Mouse (Mus musculus): ENCODE data around the gene Olfr381. TPM values are rescaled to one million over a fixed set of nuclear protein-coding genes. Genes with fewer than 3 reads are reported as not detected.

Gene Olfr381
- polyA plus RNA-seq (2014; fragmentation: Illumina TruSeq; extraction: RNeasy Lipid Tissue Mini Kit (QIAGEN cat#74804); ENCODE audit: low read depth, low replicate concordance): not detected

DNA sequence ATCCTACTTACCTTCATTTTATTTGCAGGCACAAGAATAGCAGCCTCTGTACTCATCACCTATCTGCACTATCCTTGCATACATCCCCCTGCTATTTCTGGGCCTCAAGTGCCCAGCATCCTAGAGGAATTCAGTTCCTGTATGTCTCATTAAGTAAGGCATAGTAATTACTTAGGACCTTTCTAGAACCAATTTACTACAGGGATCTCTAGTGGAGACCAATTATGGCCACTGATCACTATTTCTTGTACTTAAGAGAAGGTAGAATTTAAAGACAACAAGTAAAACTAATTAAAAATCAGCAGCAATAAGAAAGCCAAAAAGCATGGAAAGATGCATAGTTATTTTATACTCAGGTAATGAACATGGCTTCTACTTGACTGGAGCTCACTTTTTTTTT lies at the start of gene Olfr381:
Gene Olfr381 (minus strand): TSS at position 101 of the 400 bp plus-strand sequence.

DNA sequence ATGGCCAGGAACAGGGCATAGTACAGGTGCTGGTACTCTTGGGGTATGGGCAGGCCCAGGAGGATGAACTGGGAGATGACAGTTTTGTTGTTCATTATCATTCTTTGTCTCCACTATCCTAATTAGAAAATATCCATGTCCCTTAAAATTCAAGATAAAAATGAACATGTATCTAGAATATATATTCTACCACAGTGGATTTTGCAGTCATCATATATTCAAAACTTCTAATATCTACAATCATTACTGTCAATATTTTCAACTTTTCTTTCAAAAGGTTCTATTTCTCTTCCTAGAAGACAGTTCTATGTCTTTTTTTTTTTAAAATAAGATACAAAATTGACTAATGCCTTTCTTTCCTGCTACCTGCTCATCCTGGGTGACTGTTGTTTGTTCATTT lies 25.7 kb upstream of the Olfr381 start, which contains the start of gene Olfr382:
Gene Olfr382 (minus strand): TSS at position 101 of the 400 bp plus-strand sequence.

DNA sequence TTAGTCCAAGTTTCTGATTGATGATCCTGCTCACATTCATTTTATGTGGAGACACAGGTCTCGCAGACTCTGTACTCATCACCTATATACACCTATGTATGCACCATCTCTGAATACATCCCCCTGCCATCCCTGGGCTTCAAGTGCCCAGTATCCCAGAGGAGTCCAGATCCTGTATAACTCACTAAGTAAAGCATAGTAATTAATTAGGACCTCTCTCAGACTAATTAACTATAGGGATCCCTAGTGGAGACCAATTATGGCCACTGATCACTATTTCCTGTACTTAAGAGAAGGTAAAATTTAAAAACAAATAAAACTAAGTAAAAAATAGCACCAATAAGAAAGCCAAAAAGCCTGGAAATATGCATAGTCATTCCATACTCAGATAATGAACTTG lies 34.0 kb downstream of the Olfr381 start, which contains the start of gene Olfr380:
Gene Olfr380 (minus strand): TSS at position 101 of the 400 bp plus-strand sequence.

Other genes starting within 250 kb of the Olfr381 start
- 0.29 TPM for gene Trpv3, start 224.2 kb downstream of the Olfr381 start, polyA plus RNA-seq (2014; fragmentation: Illumina TruSeq; extraction: RNeasy Lipid Tissue Mini Kit (QIAGEN cat#74804); ENCODE audit: low read depth, low replicate concordance)
- 33.6 TPM for gene Aspa, start 162.0 kb downstream of the Olfr381 start, polyA plus RNA-seq (2014; fragmentation: Illumina TruSeq; extraction: RNeasy Lipid Tissue Mini Kit (QIAGEN cat#74804); ENCODE audit: low read depth, low replicate concordance)
- not detected for gene Gm49340, start 161.9 kb downstream of the Olfr381 start, polyA plus RNA-seq (2014; fragmentation: Illumina TruSeq; extraction: RNeasy Lipid Tissue Mini Kit (QIAGEN cat#74804); ENCODE audit: low read depth, low replicate concordance)
- gene Spata22, start 161.9 kb downstream of the Olfr381 start, polyA plus RNA-seq (2014; fragmentation: Illumina TruSeq; extraction: RNeasy Lipid Tissue Mini Kit (QIAGEN cat#74804); ENCODE audit: low read depth, low replicate concordance): 3.1 TPM
- gene Olfr20, start 140.8 kb downstream of the Olfr381 start, polyA plus RNA-seq (2014; fragmentation: Illumina TruSeq; extraction: RNeasy Lipid Tissue Mini Kit (QIAGEN cat#74804); ENCODE audit: low read depth, low replicate concordance): not detected
- not detected for gene Olfr376, start 120.4 kb downstream of the Olfr381 start, polyA plus RNA-seq (2014; fragmentation: Illumina TruSeq; extraction: RNeasy Lipid Tissue Mini Kit (QIAGEN cat#74804); ENCODE audit: low read depth, low replicate concordance)
- not detected for gene Olfr1, start 92.0 kb downstream of the Olfr381 start, polyA plus RNA-seq (2014; fragmentation: Illumina TruSeq; extraction: RNeasy Lipid Tissue Mini Kit (QIAGEN cat#74804); ENCODE audit: low read depth, low replicate concordance)
- not detected for gene Olfr378, start 63.1 kb downstream of the Olfr381 start, polyA plus RNA-seq (2014; fragmentation: Illumina TruSeq; extraction: RNeasy Lipid Tissue Mini Kit (QIAGEN cat#74804); ENCODE audit: low read depth, low replicate concordance)
- not detected for gene Olfr380, start 34.1 kb downstream of the Olfr381 start, polyA plus RNA-seq (2014; fragmentation: Illumina TruSeq; extraction: RNeasy Lipid Tissue Mini Kit (QIAGEN cat#74804); ENCODE audit: low read depth, low replicate concordance)
- gene Olfr382, start 25.6 kb upstream of the Olfr381 start, polyA plus RNA-seq (2014; fragmentation: Illumina TruSeq; extraction: RNeasy Lipid Tissue Mini Kit (QIAGEN cat#74804); ENCODE audit: low read depth, low replicate concordance): not detected
- not detected for gene Olfr385, start 101.4 kb upstream of the Olfr381 start, polyA plus RNA-seq (2014; fragmentation: Illumina TruSeq; extraction: RNeasy Lipid Tissue Mini Kit (QIAGEN cat#74804); ENCODE audit: low read depth, low replicate concordance)
- not detected for gene Olfr384, start 107.0 kb upstream of the Olfr381 start, polyA plus RNA-seq (2014; fragmentation: Illumina TruSeq; extraction: RNeasy Lipid Tissue Mini Kit (QIAGEN cat#74804); ENCODE audit: low read depth, low replicate concordance)
- gene Zfp735, start 197.2 kb upstream of the Olfr381 start, polyA plus RNA-seq (2014; fragmentation: Illumina TruSeq; extraction: RNeasy Lipid Tissue Mini Kit (QIAGEN cat#74804); ENCODE audit: low read depth, low replicate concordance): not detected